Mouse (Mus musculus): ENCODE data around the gene Thnsl2. TPM values are rescaled to one million over a fixed set of nuclear protein-coding genes. Genes with fewer than 3 reads are reported as not detected.
A peak's percentile ranks its signal among the peaks of the same experiment; 100 is the strongest.

Gene Thnsl2
- 6.4 and 8.2 TPM in 2 replicates for polyA plus RNA-seq (2016; fragmentation: Nextera tagmentation; extraction: Ambion mirVana)

DNA sequence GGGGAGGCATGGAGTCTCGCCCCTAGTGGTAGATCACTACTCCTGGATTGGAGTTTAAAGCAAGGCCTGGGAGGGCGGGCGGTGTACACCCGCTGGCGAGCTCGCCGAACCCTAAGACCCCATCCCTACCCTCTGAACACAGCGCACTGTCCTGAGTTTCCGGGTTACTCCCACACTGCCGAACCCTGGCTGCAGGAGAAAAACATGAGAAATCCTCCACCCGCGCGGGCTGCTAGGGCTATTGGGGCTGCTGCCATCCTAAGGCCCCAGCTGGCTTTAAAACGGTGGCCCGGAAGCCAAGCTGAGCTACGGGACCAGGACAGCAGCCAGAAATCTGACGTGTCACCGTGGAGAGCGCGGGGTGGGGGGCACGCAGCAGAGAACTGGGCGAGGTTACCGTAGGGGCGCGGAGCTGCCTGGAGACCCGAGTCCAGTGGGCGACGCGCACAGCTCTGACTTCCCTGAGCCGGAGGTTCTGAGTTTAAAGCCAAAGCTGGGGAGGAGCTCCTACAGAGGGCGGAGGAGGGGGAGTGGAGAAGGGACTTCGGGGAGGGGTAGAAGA is at the start of gene Thnsl2:
Gene Thnsl2, minus strand, starts transcription at position 546 of the 562 bp plus-strand sequence.
- WGBS: under 1% methylated on average over 32 of the region's 32 CpGs
- H3K9me3 ChIP-seq: no peaks in the 10 kb centered on the region
- peak within 1 kb of the TSS; percentile 72 for H3K4me3 ChIP-seq
- H3K27me3 ChIP-seq (ENCODE audit: insufficient read depth, poor library complexity, severe bottlenecking): no peaks in the 10 kb centered on the region; the same call in 1 of the 2 replicates
- peaks cover 12% of the 10 kb centered on the region for H3K4me1 ChIP-seq (replicated peaks)
- no peaks in the 10 kb centered on the region for H3K36me3 ChIP-seq
- peak; percentile 75 for DNase-seq (ENCODE audit: low spot score)
- peak within 1 kb of the TSS; percentile 88 for H3K27ac ChIP-seq

DNA sequence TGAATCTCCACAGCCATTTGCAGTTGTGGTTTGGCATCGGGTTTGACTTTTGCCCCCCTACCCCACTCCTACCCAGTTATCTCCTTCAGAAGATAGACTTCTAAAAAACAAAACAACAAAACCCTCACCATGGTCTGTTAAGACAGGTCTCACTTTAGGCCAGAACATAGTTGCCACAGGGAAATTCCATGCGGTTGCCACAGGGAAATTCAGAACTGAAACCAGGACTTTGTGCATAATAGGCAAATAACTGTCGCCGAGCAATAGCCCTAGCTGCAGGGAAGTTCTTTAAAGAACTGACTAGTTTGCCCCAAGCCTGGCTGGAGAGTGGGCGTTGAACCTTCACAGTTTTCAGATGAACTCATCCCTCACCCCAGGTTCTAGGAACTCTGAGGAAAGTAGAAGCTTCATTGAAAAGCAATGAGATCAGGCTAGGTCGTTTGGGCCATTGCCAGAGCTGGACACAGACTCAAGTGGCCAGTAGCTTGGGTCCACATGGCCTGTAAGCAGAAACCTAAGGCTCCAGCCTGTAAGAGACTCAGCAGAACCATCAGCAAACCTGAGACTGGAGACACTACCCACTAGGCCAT is 49.0 kb upstream of the Thnsl2 start:
- WGBS: 78% methylated on average over 6 of the region's 6 CpGs
- Histone ChIP-seq H3K36me3 (no peaks in the 10 kb centered on the region), H3K4me3 (no peak overlapping the region), H3K9me3 (no peaks in the 10 kb centered on the region), H3K4me1 (replicated peaks) (no peaks in the 10 kb centered on the region), H3K27ac (no peak overlapping the region), H3K27me3 (ENCODE audit: insufficient read depth, poor library complexity, severe bottlenecking) (no peaks in the 10 kb centered on the region)
- DNase-seq (ENCODE audit: low spot score): no peak

DNA sequence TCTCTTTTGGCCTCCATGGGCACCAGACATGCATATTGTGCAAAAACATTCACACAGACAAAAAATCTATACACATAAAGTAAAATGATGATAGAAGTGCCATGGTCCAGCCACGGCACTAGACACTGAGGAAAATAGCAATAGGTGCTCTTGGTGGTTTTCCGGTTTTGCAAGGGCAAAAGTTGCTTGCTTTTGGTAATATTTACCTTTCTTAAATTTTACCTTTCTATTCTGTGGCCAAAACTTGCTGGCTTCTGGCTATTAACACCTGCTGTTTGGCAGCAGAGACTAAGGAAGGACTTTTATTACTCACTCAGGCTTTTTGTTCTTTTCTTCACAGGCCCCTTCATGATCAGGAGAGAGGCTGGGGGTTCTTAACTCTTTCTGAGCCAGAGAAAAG is 46.3 kb upstream of the Thnsl2 start:
- no peaks in the 10 kb centered on the region for H3K4me1 ChIP-seq (replicated peaks)
- H3K9me3 ChIP-seq: no peaks in the 10 kb centered on the region
- DNase-seq (ENCODE audit: low spot score): no peak
- 88% methylated on average over 2 of the region's 2 CpGs for WGBS
- H3K4me3 ChIP-seq: no peak overlapping the region
- no peaks in the 10 kb centered on the region for H3K27me3 ChIP-seq (ENCODE audit: insufficient read depth, poor library complexity, severe bottlenecking)
- no peak overlapping the region for H3K27ac ChIP-seq
- H3K36me3 ChIP-seq: no peaks in the 10 kb centered on the region

DNA sequence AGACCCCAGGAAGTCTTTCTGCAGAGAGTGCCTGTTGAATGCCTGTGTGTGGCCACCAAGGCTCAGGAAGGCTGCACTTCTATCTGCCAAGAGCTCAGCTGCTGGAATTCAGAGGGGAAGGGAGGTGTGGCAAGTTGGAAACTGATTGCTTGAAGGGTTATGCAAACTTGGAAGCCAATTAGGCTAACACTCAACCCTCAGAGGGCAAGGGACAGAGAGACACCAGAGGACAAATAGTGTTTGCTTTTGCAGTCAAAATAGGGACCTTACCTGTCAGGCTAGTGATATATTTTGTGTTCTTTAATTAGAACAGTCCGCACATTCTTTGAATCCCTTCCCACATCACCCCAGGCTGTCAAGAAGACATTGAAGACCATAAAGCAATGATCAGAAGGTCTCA is 45.3 kb upstream of the Thnsl2 start:
- Histone ChIP-seq H3K4me1 (replicated peaks) (no peaks in the 10 kb centered on the region), H3K9me3 (no peaks in the 10 kb centered on the region), H3K27ac (no peak overlapping the region), H3K27me3 (ENCODE audit: insufficient read depth, poor library complexity, severe bottlenecking) (no peaks in the 10 kb centered on the region), H3K4me3 (no peak overlapping the region), H3K36me3 (no peaks in the 10 kb centered on the region)
- DNase-seq (ENCODE audit: low spot score): no peak
- 88% methylated on average over 1 of the region's 1 CpGs for WGBS

DNA sequence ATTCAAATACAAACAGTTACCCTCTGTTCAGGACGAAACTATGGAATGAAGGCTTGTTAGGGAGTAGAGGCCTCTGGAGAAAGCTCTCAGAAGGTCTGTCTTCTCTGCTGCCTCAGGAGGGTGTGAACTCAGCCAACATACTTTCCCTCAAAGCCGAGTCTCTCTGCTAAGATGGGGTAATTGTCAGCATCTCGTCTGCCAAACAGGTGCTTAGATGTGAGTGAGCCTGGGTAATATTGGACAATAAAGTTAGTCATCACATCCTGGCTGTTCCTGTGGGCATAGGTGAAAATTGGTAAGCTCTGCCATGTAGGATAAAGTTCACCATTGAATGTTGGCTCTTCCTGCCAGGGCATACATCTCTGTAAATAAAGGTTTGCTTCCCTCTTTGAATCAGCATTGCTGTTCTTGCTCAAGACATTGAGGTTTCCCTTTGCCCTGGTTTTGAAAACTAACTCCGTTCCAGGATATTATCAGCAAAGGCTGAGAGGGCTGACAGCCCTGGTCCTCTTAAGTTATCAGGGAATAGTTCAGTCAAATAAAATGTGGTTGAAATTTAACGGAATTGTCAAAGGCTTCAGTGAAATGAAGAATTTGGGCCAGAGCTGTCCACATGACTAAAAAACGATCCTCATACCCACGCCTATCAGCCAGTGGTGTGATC is 40.8 kb upstream of the Thnsl2 start:
- Histone ChIP-seq H3K27ac (no peak overlapping the region), H3K27me3 (ENCODE audit: insufficient read depth, poor library complexity, severe bottlenecking) (no peaks in the 10 kb centered on the region), H3K36me3 (no peaks in the 10 kb centered on the region), H3K9me3 (no peaks in the 10 kb centered on the region), H3K4me3 (no peak overlapping the region), H3K4me1 (replicated peaks) (no peaks in the 10 kb centered on the region)
- DNase-seq (ENCODE audit: low spot score): no peak
- WGBS: 91% methylated on average over 7 of the region's 7 CpGs

DNA sequence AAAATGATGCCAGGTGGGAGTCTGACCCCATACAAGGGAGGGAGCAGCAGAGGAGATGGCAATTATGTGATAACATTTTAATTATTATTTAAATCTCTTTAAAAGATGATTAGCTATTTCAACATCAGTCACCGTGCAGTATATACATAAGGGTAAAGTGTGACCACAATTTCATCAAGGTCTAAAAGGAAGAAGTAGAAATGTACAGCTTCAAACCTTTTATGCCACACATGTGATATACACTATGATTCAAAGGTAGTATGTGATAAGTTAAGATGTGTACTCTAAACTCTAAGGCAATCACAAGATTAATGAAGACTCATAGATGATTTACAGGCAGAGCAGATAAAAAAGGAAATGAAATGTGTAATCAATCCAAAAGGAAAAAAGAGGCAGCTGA is 36.4 kb upstream of the Thnsl2 start:
- Histone ChIP-seq H3K4me3 (no peak overlapping the region), H3K4me1 (replicated peaks) (no peaks in the 10 kb centered on the region), H3K36me3 (no peaks in the 10 kb centered on the region), H3K27ac (no peak overlapping the region), H3K9me3 (no peaks in the 10 kb centered on the region), H3K27me3 (ENCODE audit: insufficient read depth, poor library complexity, severe bottlenecking) (no peaks in the 10 kb centered on the region)
- WGBS: 92% methylated on average over 1 of the region's 1 CpGs
- no peak for DNase-seq (ENCODE audit: low spot score)

DNA sequence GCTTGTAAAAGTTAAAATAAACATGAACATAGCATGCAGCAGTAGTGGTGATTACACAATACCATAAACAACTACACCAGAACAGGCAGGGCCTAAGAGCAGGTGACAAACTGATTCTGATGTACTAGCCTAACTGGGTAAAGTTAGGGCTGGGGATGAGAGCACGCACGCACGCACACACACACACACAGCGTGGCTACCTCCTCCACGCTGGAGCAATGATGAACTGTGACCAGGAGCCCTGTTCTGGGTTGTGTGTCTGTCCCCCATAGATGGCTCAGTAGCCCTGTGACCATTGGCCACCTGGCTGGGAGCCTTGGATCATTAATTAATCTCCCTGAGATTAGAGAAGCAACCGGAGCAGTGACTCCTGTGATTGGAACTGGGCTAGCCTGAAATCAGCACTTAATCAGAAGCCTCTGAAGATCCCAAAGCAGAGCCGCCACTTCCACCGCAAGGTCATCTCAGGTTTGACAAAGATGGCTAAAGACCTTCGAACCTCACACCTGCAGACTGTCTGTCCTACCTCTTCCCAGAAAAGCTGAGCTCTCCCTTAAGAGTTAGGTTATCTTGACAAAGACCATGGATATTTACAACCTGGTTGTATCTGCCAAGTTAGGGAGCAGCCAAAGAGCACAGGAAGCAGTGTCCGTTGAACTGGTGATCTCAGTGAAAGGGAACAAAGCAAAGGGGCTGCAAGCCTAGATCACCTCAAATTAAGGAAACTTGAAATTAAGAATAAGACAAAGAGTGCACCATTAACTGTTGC is 28.8 kb upstream of the Thnsl2 start:
- no peak for DNase-seq (ENCODE audit: low spot score)
- no peaks in the 10 kb centered on the region for H3K36me3 ChIP-seq
- H3K4me1 ChIP-seq (replicated peaks): no peaks in the 10 kb centered on the region
- no peak overlapping the region for H3K27ac ChIP-seq
- no peaks in the 10 kb centered on the region for H3K27me3 ChIP-seq (ENCODE audit: insufficient read depth, poor library complexity, severe bottlenecking)
- no peaks in the 10 kb centered on the region for H3K9me3 ChIP-seq
- 89% methylated on average over 10 of the region's 10 CpGs for WGBS
- no peak overlapping the region for H3K4me3 ChIP-seq

DNA sequence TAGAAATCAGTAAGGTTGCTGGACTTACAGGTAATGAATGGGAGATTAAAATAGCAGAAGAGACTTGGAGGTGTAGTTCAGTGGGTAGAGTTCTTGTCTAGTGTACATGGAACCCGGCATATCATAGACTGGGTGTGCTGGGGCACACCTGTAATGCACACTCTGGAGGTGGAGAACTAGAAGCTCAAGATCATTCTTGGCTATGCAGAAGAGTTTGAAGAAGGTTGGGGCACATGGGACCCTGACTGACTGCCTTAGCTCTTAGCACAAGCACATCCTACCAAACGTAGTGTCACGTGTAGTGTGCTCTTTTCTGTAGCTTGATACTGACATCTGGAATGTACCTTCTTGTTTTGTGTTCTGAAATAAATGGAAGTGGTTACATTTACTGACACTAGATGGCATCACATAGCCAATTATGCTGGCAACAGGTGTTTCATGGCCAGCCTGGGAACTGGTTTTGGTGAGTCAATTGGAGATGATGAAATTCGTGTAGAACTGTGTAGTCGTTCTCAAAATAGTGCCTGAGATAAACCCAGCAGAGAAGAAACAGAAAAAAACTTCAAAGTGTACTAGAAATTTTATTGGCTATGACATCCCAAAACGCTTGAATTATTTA is 22.4 kb upstream of the Thnsl2 start:
- WGBS: 55% methylated on average over 6 of the region's 6 CpGs
- H3K27me3 ChIP-seq (ENCODE audit: insufficient read depth, poor library complexity, severe bottlenecking): no peaks in the 10 kb centered on the region
- H3K36me3 ChIP-seq: no peaks in the 10 kb centered on the region
- no peak overlapping the region for H3K4me3 ChIP-seq
- no peak overlapping the region for H3K27ac ChIP-seq
- no peak for DNase-seq (ENCODE audit: low spot score)
- H3K9me3 ChIP-seq: no peaks in the 10 kb centered on the region
- 0 out of 2 replicates have a peak, but pooled peaks cover 6% of the 10 kb centered on the region for H3K4me1 ChIP-seq (replicated peaks)

DNA sequence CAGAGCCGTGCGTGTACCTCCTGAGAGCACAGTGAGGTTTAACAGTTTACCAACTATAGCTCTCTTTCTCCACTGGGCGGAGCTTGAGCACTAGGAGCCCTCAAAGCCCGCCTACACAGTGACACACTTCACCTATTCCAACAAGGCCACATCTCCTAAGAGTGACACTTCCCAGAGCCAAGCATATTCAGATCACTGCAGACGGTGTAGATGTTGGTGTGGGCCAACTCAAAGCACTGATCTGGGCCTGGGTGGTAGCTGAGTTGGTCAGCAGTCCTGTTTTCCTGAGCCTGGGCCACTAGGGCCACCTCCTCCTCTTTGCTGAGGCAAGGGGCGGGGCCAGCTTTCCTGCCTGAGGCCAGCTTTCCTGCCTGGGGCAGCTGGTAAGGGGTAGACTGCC is 20.2 kb upstream of the Thnsl2 start:
- H3K9me3 ChIP-seq: no peaks in the 10 kb centered on the region
- DNase-seq (ENCODE audit: low spot score): no peak
- no peak overlapping the region for H3K4me3 ChIP-seq
- 29% methylated on average over 6 of the region's 6 CpGs for WGBS
- H3K4me1 ChIP-seq (replicated peaks): 0 out of 2 replicates have a peak, but pooled peaks cover 6% of the 10 kb centered on the region
- no peaks in the 10 kb centered on the region for H3K27me3 ChIP-seq (ENCODE audit: insufficient read depth, poor library complexity, severe bottlenecking)
- no peaks in the 10 kb centered on the region for H3K36me3 ChIP-seq
- no peak overlapping the region for H3K27ac ChIP-seq

DNA sequence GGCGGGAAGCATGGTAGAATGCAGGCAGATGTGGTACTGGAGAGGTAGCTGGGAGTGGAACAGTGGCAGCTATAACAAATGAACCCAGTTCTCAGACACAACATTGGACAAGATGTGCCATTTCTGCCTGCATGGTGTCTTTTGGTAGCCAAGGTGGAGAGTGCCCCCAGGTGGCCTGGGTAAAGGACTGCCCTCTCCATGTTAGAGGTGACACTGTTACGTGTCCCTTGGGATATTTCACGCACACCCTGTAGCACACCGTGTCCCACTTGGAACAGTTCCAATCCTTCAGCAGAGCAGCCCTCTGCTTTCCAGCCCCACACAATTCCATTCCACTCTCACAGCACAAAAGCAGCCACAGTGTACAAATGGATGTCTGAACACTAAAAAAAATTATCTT is 18.0 kb upstream of the Thnsl2 start:
- 82% methylated on average over 4 of the region's 4 CpGs for WGBS
- no peaks in the 10 kb centered on the region for H3K27me3 ChIP-seq (ENCODE audit: insufficient read depth, poor library complexity, severe bottlenecking)
- no peaks in the 10 kb centered on the region for H3K36me3 ChIP-seq
- 0 out of 2 replicates have a peak, but pooled peaks cover 6% of the 10 kb centered on the region for H3K4me1 ChIP-seq (replicated peaks)
- H3K9me3 ChIP-seq: no peaks in the 10 kb centered on the region
- H3K27ac ChIP-seq: no peak overlapping the region
- no peak for DNase-seq (ENCODE audit: low spot score)
- no peak overlapping the region for H3K4me3 ChIP-seq

DNA sequence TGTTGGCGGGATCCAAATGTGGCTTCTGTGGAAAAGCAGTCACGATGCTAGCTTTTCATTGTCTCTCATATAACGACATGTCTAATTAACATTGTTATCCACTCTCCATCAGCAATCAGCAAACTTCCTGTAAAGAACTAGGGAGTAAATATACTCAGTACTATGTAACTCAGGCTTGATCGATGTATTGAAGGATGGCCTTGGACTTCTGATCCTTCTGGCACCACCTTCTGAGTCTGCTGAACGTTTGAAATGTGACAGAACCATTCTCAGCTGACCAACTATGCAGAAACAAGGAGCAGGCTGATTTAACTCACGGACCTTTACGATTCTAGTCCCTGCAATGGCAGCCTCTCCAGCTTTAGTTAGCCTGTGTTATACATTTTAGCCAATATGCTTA is 17.1 kb upstream of the Thnsl2 start:
- H3K27me3 ChIP-seq (ENCODE audit: insufficient read depth, poor library complexity, severe bottlenecking): no peaks in the 10 kb centered on the region
- H3K36me3 ChIP-seq: no peaks in the 10 kb centered on the region
- no peak overlapping the region for H3K4me3 ChIP-seq
- H3K4me1 ChIP-seq (replicated peaks): 0 out of 2 replicates have a peak, but pooled peaks cover 6% of the 10 kb centered on the region
- WGBS: 82% methylated on average over 7 of the region's 7 CpGs
- H3K9me3 ChIP-seq: no peaks in the 10 kb centered on the region
- H3K27ac ChIP-seq: no peak overlapping the region
- no peak for DNase-seq (ENCODE audit: low spot score)

DNA sequence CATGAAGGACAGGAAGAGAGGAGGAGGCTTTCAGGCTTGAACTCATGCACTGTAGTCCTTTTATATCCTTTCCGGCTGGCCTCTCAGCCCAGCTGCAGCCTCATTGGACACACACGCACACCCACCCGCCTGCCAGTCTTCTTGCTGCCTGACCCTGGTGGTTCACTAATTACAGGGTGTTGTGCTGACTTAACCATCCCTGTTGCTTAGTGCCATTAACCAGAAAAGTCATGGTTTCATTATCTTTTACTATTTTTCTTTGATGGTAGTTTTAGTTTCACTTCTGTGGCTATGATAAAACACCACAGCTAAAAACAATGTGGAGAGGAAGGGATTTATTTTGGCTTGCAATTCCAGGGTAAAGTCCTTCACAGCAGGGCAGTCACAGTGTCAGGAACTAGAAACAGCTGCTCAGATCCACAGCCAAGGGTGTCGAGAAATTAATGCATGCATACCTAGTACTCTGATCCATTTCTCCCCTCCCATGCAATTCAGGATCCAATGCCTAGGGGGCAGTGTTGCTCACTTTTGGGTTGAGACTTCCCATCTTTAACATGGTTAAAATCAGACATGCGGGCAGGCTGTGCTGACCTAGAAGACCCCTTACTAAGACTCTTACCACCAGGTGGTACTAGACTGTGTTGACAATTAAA is 12.6 kb upstream of the Thnsl2 start:
- no peaks in the 10 kb centered on the region for H3K36me3 ChIP-seq
- no peaks in the 10 kb centered on the region for H3K27me3 ChIP-seq (ENCODE audit: insufficient read depth, poor library complexity, severe bottlenecking)
- H3K9me3 ChIP-seq: no peaks in the 10 kb centered on the region
- H3K4me1 ChIP-seq (replicated peaks): no peaks in the 10 kb centered on the region
- no peak overlapping the region for H3K4me3 ChIP-seq
- peak; percentile 45 for DNase-seq (ENCODE audit: low spot score)
- no peak overlapping the region for H3K27ac ChIP-seq
- 81% methylated on average over 5 of the region's 5 CpGs for WGBS

Data from hindbrain, embryonic 10.5 days (tissue).